Mouse (Mus musculus): ENCODE measurements around the gene Cd9.

Gene Cd9

GRCm38 (mm10) chr6:125494092-125494871 is at the start of gene Cd9:
Cd9 (minus strand) TSS chr6:125494791.
- peak; percentile 87 for DNase-seq

GRCm38 (mm10) chr6:125541296-125541695 is 46.7 kb upstream of the Cd9 start:
- no peak for DNase-seq

DNA sequence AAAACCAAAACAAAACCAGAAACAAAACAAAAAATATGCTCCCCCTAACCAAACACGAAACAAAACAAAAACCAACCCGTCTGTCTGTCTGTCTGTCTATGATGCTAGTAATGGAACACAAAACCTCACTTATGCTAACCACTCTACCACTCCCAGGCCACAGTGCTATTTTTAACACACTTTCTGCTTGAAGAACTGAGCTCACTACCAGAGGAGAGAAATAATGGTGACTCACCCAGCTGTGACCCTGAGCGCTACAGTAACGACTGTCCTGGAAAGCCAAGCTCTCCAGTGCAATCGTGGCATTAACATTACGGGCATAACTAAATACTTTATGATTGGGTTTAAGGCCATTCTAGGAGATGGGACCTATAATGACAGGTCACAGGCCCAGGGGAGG is 46.2 kb upstream of the Cd9 start:
- DNase-seq, result no peak

DNA sequence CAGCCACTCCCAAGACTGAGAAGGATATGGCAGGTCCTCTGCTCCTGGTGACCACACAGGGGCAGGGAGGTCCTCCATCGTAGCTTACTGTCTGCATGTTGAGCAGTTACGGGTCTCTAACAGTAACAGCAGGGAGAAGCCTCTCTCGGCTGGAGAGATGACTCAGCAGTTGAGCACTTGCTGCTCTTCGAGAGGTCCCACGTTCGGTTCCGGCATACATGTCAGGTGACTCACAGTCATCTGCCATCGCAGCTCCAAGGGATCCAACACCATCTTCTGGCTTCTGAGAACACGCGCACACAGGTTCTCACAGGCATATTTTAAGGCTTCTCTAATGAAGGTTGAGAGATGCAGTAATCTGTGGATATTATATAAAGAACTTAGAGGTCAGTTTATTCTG is 45.6 kb upstream of the Cd9 start:
- no peak for DNase-seq

DNA sequence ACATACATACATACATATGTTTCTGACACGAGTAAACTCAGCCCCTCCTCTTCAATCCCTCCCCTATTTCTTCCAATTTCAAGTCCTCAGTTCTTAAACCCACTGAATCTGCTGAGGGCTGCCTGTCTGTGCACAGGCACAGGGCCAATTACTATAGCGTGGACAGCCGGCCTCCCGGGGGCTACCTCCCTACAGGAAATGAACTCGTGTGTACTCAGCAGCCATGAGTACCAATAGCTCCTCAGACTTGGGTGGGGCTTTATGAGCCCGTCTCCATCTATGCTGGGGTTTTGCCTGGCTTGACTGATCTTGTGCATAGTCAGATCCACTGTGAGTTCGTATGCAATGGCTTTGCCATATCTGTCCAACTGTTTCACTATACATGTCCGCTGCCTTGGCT is 44.8 kb upstream of the Cd9 start:
- no peak for DNase-seq

GRCm38 (mm10) chr6:125538469-125538868 is 43.9 kb upstream of the Cd9 start:
- DNase-seq, result no peak

DNA sequence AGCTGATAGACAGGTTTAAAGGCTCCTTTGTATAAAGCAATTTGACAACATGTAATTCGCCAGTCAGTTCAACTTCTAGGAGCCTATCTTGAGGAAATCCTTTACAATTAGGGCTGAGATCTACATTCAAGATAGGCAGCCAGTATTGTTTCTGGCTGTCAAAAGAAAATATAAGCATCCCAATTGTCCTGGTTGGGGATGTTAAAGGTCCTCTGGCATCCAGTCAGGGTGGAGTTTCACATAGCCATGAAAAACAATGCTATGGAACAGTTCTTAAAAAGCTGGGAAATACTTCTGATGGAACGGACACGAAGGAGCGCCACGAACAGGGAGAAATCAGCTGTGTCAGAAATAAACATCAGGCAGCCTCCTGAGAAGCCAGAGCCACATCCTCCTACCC is 40.4 kb upstream of the Cd9 start:
- no peak for DNase-seq

DNA sequence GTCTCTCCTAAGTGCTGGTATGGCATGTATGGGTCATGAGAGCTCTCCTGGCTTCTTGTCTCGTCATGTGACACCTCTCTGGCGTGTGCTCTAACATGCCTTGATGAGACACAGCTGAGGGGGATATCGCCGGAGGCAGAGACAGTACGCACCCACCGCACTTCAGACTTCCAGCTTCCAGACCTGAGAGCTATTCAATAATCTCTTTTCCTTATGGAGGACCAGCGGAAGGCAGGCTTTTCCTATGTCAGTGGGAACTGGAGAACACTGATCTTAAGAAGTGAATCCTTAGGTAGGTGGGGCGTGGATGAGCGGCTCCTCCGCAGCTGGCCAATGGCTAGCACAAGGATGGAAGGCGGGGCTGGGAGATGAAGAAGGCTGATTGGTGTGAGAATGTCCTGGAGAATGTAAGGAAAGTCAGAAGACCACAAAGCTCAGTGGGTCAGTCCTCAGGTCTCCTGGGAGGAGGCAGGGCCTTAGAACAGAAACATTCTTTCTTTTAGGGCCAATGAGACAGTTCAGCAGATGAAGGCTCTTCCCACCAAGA is 38.6 kb upstream of the Cd9 start:
- DNase-seq, result no peak

DNA sequence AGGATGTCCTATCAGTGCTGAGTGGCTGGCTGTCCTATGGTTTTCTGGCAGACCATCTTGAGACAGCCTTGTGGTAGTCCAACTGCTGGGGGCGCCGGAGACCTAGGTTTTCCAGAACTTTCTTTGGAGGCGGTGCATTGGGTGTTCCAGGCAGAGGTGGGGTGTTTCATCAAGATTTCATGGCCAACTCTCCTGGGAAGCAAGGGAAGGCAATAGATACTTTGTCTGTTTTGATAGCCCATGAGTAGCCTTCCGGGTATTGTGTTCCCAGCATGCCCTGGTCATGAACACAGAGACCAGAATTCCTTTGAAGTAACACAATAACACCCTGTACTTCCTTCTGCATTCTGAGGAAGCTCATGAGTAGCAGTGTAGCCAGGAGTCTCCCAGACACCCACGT is 34.9 kb upstream of the Cd9 start:
- peak; percentile 15 for DNase-seq

DNA sequence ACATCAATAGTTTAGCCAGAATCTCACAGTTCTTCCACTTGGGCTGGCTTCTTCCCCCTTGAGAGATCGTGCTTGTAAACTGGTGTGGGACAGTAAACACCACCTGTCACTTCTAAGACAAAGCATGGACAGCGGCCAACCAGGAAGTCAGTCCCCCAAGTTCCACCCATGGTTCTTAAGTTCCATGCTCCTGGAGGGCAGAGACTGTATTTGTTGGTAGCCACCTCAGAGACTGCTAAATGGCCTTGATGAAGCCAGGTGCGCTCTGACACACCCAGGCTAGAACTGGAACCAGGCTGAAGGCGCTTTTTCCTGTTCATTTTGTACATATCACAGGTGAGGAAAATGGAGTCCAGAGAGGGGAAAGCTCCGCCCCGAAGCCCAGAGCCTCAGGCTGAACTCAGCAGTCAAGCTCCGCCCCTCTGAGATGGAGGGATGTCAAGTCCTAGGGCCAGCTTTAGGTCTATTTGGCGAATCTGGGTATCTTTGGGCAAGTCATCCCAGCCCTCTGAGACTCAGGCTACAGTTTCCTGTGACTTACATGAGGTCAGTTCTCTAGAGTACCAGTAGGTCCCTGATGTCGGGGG is 34.1 kb upstream of the Cd9 start:
- no peak for DNase-seq

- no peak for DNase-seq
Observed at GRCm38 (mm10) chr6:125526066-125526465, 31.5 kb upstream of the Cd9 start.

GRCm38 (mm10) chr6:125524027-125524426 is 29.4 kb upstream of the Cd9 start:
- DNase-seq, result no peak

DNA sequence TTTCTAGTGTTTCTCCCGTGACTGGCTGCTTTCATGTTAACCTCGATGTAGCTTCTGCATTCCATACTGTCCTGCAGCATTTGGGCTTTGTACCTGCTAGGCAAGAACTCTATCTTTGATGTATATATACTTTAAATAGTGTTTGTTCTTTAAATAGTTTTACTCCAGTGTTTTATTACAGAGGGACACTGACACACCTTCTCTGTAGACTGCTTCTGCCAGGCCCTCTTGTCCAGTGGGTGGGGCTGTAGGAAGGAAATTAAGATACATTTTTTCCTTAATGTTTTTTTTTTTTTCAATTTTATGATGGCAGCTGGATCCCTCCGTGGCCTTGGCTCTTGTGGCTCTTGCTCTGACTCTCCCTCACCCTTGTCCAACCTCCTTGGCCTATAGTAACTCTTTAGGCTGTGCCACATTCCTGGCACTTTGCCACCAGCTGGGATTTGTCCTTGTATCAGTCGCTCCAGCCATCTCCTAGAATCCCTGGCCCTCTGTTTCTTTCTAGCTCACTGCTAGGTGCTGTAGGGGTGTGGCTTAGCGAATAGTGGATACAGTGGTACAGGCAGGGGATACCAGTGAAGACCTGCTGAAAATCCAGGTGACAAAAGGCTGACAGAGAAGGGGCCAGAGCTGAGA is 27.1 kb upstream of the Cd9 start:
- DNase-seq, result no peak

GRCm38 (mm10) chr6:125515503-125516315 is 21.1 kb upstream of the Cd9 start:
- peak; percentile 72 for DNase-seq

DNA sequence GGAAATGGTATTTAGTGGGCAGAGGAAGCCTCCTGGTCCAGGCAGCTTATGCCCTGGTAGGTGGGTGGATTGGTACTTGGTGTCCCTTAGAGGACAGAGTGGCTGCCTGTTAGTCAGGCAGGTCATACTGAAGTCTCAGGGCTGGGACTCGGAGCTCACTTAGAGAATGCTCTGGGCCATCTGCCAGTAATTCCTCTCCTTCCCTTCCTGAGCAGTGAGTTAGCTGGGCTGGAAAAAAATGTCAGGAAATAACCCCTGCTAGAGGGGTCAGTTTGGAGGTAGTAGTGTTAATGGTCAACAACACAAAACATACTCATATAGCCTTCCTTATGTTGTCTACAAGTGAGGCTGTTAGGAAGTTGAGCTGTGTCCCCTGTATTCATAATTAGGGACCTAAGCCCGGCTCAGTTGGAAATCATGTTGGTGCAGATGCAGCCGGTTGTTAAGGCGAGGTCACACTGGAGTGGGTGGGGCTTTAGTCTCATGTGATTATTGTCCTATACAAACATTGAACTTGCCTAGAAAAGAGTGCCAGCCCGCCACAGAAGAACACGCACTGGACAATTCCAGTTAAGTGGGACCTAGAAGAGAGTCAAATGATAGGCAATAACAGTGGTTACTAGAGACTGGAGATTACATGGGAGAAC is 18.5 kb upstream of the Cd9 start:
- DNase-seq, result peak; percentile 83

DNA sequence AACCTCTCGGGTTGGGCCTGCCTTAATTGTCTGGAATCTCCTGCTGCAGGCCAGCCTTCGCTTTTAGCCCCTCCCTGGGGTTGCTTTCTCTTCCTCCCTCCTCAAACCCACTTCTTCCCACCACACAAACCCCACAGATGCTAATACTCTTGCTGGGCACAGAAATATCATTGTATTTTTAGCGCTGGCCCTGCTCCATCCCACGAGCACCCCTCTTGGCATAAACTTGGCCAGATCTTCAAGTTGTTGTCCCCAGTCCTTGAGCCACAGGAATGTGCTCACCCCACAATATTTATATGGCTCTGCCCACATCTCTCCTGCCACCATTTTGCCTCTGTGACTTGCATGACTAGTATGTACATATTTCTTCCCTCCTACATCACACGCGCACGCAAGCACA is 16.6 kb upstream of the Cd9 start:
- no peak for DNase-seq

DNA sequence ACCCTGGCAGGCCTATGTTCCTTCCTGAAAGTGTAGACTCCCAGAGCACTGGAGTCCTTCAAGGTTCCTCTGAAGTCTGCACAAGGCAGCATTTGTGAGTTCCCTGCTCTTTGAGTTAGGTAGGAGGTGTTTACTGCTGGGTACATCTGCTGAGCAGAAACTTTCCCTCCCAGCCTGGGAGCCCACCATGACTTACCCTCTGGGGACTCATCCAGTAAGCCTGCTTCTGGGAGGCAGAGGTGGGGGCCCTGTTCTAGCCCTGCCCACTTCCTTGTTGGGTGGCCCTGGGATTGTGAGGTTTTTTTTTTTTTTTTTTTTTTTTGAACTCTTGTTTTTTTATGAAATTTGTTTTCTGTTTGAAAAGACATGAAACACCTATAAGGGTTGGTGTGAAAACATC is 16.1 kb upstream of the Cd9 start:
- no peak for DNase-seq

DNA sequence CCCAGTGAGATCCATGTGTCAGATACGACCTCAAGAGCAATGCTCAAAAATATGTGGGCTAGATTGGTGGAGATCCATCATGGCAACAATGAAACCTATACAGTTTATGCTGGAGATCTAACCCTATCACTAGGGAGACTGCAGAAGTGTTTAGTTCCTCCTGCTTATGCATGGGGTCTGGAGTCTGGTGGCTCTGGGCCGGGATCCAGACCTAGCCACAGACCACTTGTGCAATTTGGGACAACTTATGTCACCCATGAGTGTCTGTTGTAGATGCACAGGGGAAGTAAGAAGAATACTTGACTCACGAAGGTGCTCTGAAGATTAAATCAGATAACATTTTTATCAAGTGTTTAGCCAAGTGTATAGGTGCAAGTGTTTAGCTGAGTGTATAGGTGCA is 15.2 kb upstream of the Cd9 start:
- no peak for DNase-seq

GRCm38 (mm10) chr6:125506427-125506826 is 11.8 kb upstream of the Cd9 start:
- DNase-seq, result no peak

- DNase-seq, result no peak
Observed at GRCm38 (mm10) chr6:125504622-125505355, 10.2 kb upstream of the Cd9 start.

DNA sequence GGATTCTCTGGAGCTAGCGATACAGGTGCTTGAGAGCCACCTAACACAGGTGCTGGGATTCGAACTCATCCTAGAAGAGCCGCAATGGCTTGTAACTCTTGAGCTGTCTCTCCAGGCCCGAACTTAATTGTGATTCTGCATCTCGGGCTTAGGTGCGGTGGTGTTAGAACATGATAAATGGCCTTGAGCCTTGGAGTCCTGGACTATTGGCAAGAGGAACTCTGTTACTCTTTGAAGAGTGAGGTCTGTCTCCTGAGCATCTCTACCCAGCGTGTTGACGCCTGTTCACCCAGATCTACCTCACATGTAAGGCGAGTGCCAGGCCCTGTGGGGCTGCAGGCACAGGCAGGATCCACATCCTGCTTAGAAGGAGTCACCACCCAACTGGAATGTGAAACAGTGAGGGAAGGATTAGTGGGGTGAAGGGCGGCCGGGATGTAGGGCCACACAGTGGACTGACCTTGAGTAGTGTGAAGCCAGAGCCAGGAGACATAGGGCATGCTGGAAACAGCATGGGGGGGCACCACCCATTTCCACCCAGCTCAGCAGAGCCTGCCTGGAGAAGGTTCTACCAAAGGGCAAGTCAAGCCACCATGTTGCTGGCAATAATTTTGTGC is 8.7 kb upstream of the Cd9 start:
- DNase-seq, result no peak

Data from kidney, postnatal 14 days (tissue).